Mouse (Mus musculus): ENCODE results near the gene Usp9x.
A peak's percentile ranks its signal among the peaks of the same experiment; 100 is the strongest.

- TF ChIP-seq CTCF (IDR thresholded peaks at IDR 0.05; ENCODE audit: borderline replicate concordance, control insufficient read depth, extremely low read depth, insufficient read depth, low read length, poor library complexity) (no peak), POLR2A (IDR thresholded peaks at IDR 0.05; ENCODE audit: control insufficient read depth, extremely low read depth, insufficient read depth, low read length, poor library complexity) (0 out of 2 replicates have a peak, but pooled peaks have one; percentile 36)
Measured at GRCm38 (mm10) chrX:13070573-13071240, 591 bp upstream of the Usp9x start.

Measured in thymus, adult 2 months (tissue).